Comparison of ENCODE assay signal across 9 mouse cellular contexts in genomic region chr11:101149178-101150105, GRCm38 (mm10). TPM values are rescaled to one million over a fixed set of nuclear protein-coding genes. Genes with fewer than 3 reads are reported as not detected.
DNase-seq lines count a peak whose midpoint lies in the region; ATAC-seq lines count a peak whose summit lies in the region.
"Had no signal": no experiment of that assay in that cellular context is flagged by ENCODE, and none has a peak within 500 bp of the region (broad histone marks: within the 10 kb centered on the region; RNA-seq: fewer than 3 reads in every experiment).

No protein-coding gene starts in this region.

- no peak overlapping the region for H3K4me3 ChIP-seq in midbrain, embryonic 11.5 days (ENCODE audit: low read depth, low read length)
- no peak overlapping the region for H3K4me3 ChIP-seq in midbrain, embryonic 16.5 days (ENCODE audit: low read depth, low read length)
- no peak overlapping the region for H3K4me3 ChIP-seq in stomach, embryonic 14.5 days (ENCODE audit: low read depth, low read length)
- H3K4me3 ChIP-seq: liver, embryonic 13.5 days had no signal

- no peaks in the 10 kb centered on the region for H3K9me3 ChIP-seq in midbrain, embryonic 11.5 days (ENCODE audit: control insufficient read depth, low read length)
- no peaks in the 10 kb centered on the region for H3K9me3 ChIP-seq in midbrain, embryonic 16.5 days (replicated peaks; ENCODE audit: control insufficient read depth, low read length, poor library complexity, severe bottlenecking)
- no peaks in the 10 kb centered on the region for H3K9me3 ChIP-seq in stomach, embryonic 14.5 days (ENCODE audit: control insufficient read depth, low read depth, low read length)
- H3K9me3 ChIP-seq: liver, embryonic 13.5 days had no signal

- no peak overlapping the region for H3K4me2 ChIP-seq in midbrain, embryonic 11.5 days
- H3K4me2 ChIP-seq in midbrain, embryonic 16.5 days (ENCODE audit: low read length) = no peak overlapping the region
- H3K4me2 ChIP-seq in stomach, embryonic 14.5 days (replicated peaks; ENCODE audit: low read depth, low read length) = peak overlapping the region; percentile 6; the same call in 1 of the 2 replicates
- H3K4me2 ChIP-seq: liver, embryonic 13.5 days had no signal

- no peak overlapping the region for H3K27ac ChIP-seq in midbrain, embryonic 11.5 days (ENCODE audit: low read depth, low read length)
- H3K27ac ChIP-seq in midbrain, embryonic 16.5 days (ENCODE audit: low read length) = no peak overlapping the region
- H3K27ac ChIP-seq in stomach, embryonic 14.5 days (ENCODE audit: low read length) = peak overlapping the region; percentile 86
- H3K27ac ChIP-seq: liver, embryonic 13.5 days had no signal

- DNase-seq in adrenal gland, adult (ENCODE audit: inconsistent age in 2 of 2, low spot score in 1 of 2) = peak; percentile 64 to 88
- DNase-seq in adrenal gland, adult 18-20 months (ENCODE audit: low spot score in 2 of 2) = no peak
- DNase-seq in midbrain, embryonic 11.5 days (ENCODE audit: low spot score, missing footprints) = peak; percentile 59
- no peak for DNase-seq in frontal cortex, postnatal 36 days (ENCODE audit: low spot score in 2 of 2)
- no peak for DNase-seq in spleen, postnatal 10 days (ENCODE audit: low spot score in 2 of 2)
- DNase-seq: liver, embryonic 13.5 days had no signal

- H3K27me3 ChIP-seq in midbrain, embryonic 11.5 days (ENCODE audit: control insufficient read depth, insufficient read depth, low read length) = no peaks in the 10 kb centered on the region
- H3K27me3 ChIP-seq in midbrain, embryonic 16.5 days (ENCODE audit: control insufficient read depth, insufficient read depth, low read depth, low read length) = no peaks in the 10 kb centered on the region
- H3K27me3 ChIP-seq in stomach, embryonic 14.5 days (ENCODE audit: control insufficient read depth, insufficient read depth, low read length) = no peaks in the 10 kb centered on the region

- no peak for ATAC-seq in midbrain, embryonic 11.5 days (ENCODE audit: low FRiP score)
- no peak for ATAC-seq in midbrain, embryonic 16.5 days
- ATAC-seq in hematopoietic stem cell, adult 5-6 weeks (replicated peaks in 1 of 2; ENCODE audit: insufficient read depth in 1 of 2, low FRiP score in 2 of 2, low TSS enrichment in 1 of 2, low read depth in 1 of 2, poor library complexity in 2 of 2, severe bottlenecking in 2 of 2) = peak; percentile 27 to 36; a peak in 1 of 4 replicates
- ATAC-seq in stomach, embryonic 14.5 days (ENCODE audit: insufficient number of reproducible peaks, insufficient read depth, low FRiP score, low read depth) = peak; percentile 71; the same call in 1 of the 2 replicates

- H3K36me3 ChIP-seq in midbrain, embryonic 11.5 days (ENCODE audit: control insufficient read depth, insufficient read depth, low read length) = no peaks in the 10 kb centered on the region
- no peaks in the 10 kb centered on the region for H3K36me3 ChIP-seq in midbrain, embryonic 16.5 days (ENCODE audit: control insufficient read depth, insufficient read depth, low read length)
- no peaks in the 10 kb centered on the region for H3K36me3 ChIP-seq in stomach, embryonic 14.5 days (ENCODE audit: control insufficient read depth, insufficient read depth, low read length)
- H3K36me3 ChIP-seq: liver, embryonic 13.5 days had no signal

- no peak overlapping the region for H3K9ac ChIP-seq in midbrain, embryonic 11.5 days (ENCODE audit: low read length)
- H3K9ac ChIP-seq in midbrain, embryonic 16.5 days (ENCODE audit: low read depth, low read length) = no peak overlapping the region
- no peak overlapping the region for H3K9ac ChIP-seq in stomach, embryonic 14.5 days (replicated peaks; ENCODE audit: low read depth, low read length)
- H3K9ac ChIP-seq: liver, embryonic 13.5 days had no signal

- WGBS in midbrain, embryonic 11.5 days = 72% methylated on average over 9 of the region's 9 CpGs
- 46% methylated on average over 9 of the region's 9 CpGs for WGBS in midbrain, embryonic 16.5 days
- WGBS in stomach, embryonic 14.5 days = 20% methylated on average over 9 of the region's 9 CpGs

- H3K4me1 ChIP-seq in midbrain, embryonic 11.5 days (ENCODE audit: control insufficient read depth, insufficient read depth, low read length) = no peaks in the 10 kb centered on the region
- H3K4me1 ChIP-seq in midbrain, embryonic 16.5 days (ENCODE audit: control insufficient read depth, insufficient read depth, low read length) = peaks cover 10% of the 10 kb centered on the region
- peaks cover 18% of the 10 kb centered on the region for H3K4me1 ChIP-seq in stomach, embryonic 14.5 days (ENCODE audit: control insufficient read depth, insufficient read depth, low read length)

RNA-seq across cellular contexts. Expression of gene Tubg2, which starts 6.3 kb away (rescaled TPM):
- 1 to 10 TPM; 5.9 to 6.4 TPM for total RNA-seq in adrenal gland, adult 18-20 months (2021)
- 3.4 and 5.1 TPM in 2 replicates for polyA plus RNA-seq in midbrain, embryonic 11.5 days (2014; fragmentation: Nextera tagmentation; extraction: Ambion mirVana)
- polyA plus RNA-seq in midbrain, embryonic 16.5 days (2015; fragmentation: Nextera tagmentation; extraction: Ambion mirVana) = 62.9 and 71.4 TPM in 2 replicates
- total RNA-seq in hematopoietic stem cell, adult 5-6 weeks (2017) = not detected in 2 replicates
- 3.6 and 4.5 TPM in 2 replicates for polyA plus RNA-seq in stomach, embryonic 14.5 days (2014; fragmentation: Nextera tagmentation; extraction: Ambion mirVana)

RNA-seq across cellular contexts. Expression of gene Cntnap1, which starts 20.9 kb away (rescaled TPM):
- total RNA-seq in adrenal gland, adult 18-20 months (2021) = 1 to 10 TPM; 6.4 to 7.3 TPM
- 0.30 and 0.32 TPM in 2 replicates for polyA plus RNA-seq in midbrain, embryonic 11.5 days (2014; fragmentation: Nextera tagmentation; extraction: Ambion mirVana)
- 4.2 and 4.7 TPM in 2 replicates for polyA plus RNA-seq in midbrain, embryonic 16.5 days (2015; fragmentation: Nextera tagmentation; extraction: Ambion mirVana)
- 0.31 TPM in 1 of 2 replicates, not detected in the other for total RNA-seq in hematopoietic stem cell, adult 5-6 weeks (2017)
- 2.1 and 2.2 TPM in 2 replicates for polyA plus RNA-seq in stomach, embryonic 14.5 days (2014; fragmentation: Nextera tagmentation; extraction: Ambion mirVana)

RNA-seq across cellular contexts. Expression of gene Plekhh3, which starts 21.7 kb away (rescaled TPM):
- 10 to 100 TPM; 24.3 to 25.6 TPM for total RNA-seq in adrenal gland, adult 18-20 months (2021)
- polyA plus RNA-seq in midbrain, embryonic 11.5 days (2014; fragmentation: Nextera tagmentation; extraction: Ambion mirVana) = 5.8 and 7.2 TPM in 2 replicates
- 6.5 and 7.6 TPM in 2 replicates for polyA plus RNA-seq in midbrain, embryonic 16.5 days (2015; fragmentation: Nextera tagmentation; extraction: Ambion mirVana)
- total RNA-seq in hematopoietic stem cell, adult 5-6 weeks (2017) = 0.50 TPM in 1 of 2 replicates, not detected in the other
- 25.6 and 26.0 TPM in 2 replicates for polyA plus RNA-seq in stomach, embryonic 14.5 days (2014; fragmentation: Nextera tagmentation; extraction: Ambion mirVana)

RNA-seq across cellular contexts. Expression of gene Ccr10, which starts 25.8 kb away (rescaled TPM):
- total RNA-seq in adrenal gland, adult 18-20 months (2021) = under 1 TPM in 1 of 2 experiments, not detected in 1; 0.51 TPM
- polyA plus RNA-seq in midbrain, embryonic 11.5 days (2014; fragmentation: Nextera tagmentation; extraction: Ambion mirVana) = not detected in 2 replicates
- polyA plus RNA-seq in midbrain, embryonic 16.5 days (2015; fragmentation: Nextera tagmentation; extraction: Ambion mirVana) = 0.47 and 0.62 TPM in 2 replicates
- total RNA-seq in hematopoietic stem cell, adult 5-6 weeks (2017) = not detected in 2 replicates
- polyA plus RNA-seq in stomach, embryonic 14.5 days (2014; fragmentation: Nextera tagmentation; extraction: Ambion mirVana) = 0.14 and 0.33 TPM in 2 replicates
- polyA plus RNA-seq: liver, embryonic 13.5 days had no signal

RNA-seq across cellular contexts. Expression of gene Tubg1, which starts 29.7 kb away (rescaled TPM):
- 10 to 100 TPM; 32.9 to 37.0 TPM for total RNA-seq in adrenal gland, adult 18-20 months (2021)
- polyA plus RNA-seq in midbrain, embryonic 11.5 days (2014; fragmentation: Nextera tagmentation; extraction: Ambion mirVana) = 96.3 and 108 TPM in 2 replicates
- 72.6 and 75.0 TPM in 2 replicates for polyA plus RNA-seq in midbrain, embryonic 16.5 days (2015; fragmentation: Nextera tagmentation; extraction: Ambion mirVana)
- 30.0 and 47.4 TPM in 2 replicates for total RNA-seq in hematopoietic stem cell, adult 5-6 weeks (2017)
- polyA plus RNA-seq in stomach, embryonic 14.5 days (2014; fragmentation: Nextera tagmentation; extraction: Ambion mirVana) = 70.5 and 70.9 TPM in 2 replicates

Comparison
In these comparisons a context has a peak if more than half of its experiments do, and no peak if none do; other contexts are left out.
1. DNase-seq: peak in adrenal gland, adult (2 of 2) and midbrain, embryonic 11.5 days (single experiment); none in adrenal gland, adult 18-20 months (0 of 2), frontal cortex, postnatal 36 days (0 of 2) and spleen, postnatal 10 days (0 of 2).
2. RNA of gene Tubg2, which starts 6.3 kb away (polyA plus RNA-seq): 62.9 to 71.4 TPM in midbrain, embryonic 16.5 days; 3.6 to 4.5 TPM in stomach, embryonic 14.5 days and 3.4 to 5.1 TPM in midbrain, embryonic 11.5 days; every median in the first group is over 10 times any median in the second.
3. ATAC-seq: peak in hematopoietic stem cell, adult 5-6 weeks (2 of 2) and stomach, embryonic 14.5 days (single experiment); none in midbrain, embryonic 11.5 days (single experiment) and midbrain, embryonic 16.5 days (single experiment).